Mouse (Mus musculus): Measurements from ENCODE around the gene E130114P18Rik.

DNA sequence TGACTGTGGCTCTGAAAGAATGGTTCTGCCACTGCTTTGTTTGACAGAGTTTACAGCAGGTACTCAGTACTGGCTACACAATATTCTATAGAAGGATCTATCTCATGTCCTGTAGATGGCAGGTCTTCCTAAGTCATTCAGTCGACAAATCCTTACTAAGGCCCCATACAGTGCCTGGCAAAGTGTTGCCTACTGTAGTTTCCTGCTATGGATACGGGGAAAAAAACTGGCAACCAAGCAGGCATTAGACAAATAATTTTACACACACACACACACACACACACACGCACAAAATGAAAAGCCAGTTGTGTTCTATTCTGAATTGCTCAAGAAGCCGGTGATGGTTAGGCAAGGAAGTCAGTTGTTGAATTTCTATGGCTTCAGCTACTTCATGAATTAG is 130.6 kb downstream of the E130114P18Rik start:
- TF ChIP-seq CTCF (IDR thresholded peaks at IDR 0.05; ENCODE audit: borderline replicate concordance, extremely low read depth, insufficient read depth, insufficient read length) (no peak), POLR2A (IDR thresholded peaks at IDR 0.05; ENCODE audit: borderline replicate concordance, extremely low read depth, insufficient read depth, insufficient read length, poor library complexity, severe bottlenecking) (no peak)
